Mouse (Mus musculus) limb, embryonic 11.5 days (tissue): Measurements from ENCODE around the gene Zc3h12a. TPM values are rescaled to one million over a fixed set of nuclear protein-coding genes. Genes with fewer than 3 reads are reported as not detected.

Experiments
- ATAC-seq: fragments of 200-750 bp; cut with Nextera tagmentation; 2 replicates; pipeline ENCODE4 v1.8.0; 2017; ENCODE audit warnings: low read depth; ENCODE audit not compliant: insufficient number of reproducible peaks, low FRiP score, low TSS enrichment
- DNase-seq: peaks from one replicate; pipeline ENCODE4 v3.0.0-alpha.2; 2015; ENCODE audit warnings: low spot score
- H3K27ac ChIP-seq: fragments of 300-500 bp; sonication (generic); replicated peaks from 2 replicates; pipeline ENCODE4 v1.5.1; 2014; ENCODE audit warnings: low read depth, mild to moderate bottlenecking, low read length
- H3K27me3 ChIP-seq: fragments of 300-500 bp; sonication (generic); 2 replicates; pipeline ENCODE4 v1.6.1; 2014; ENCODE audit warnings: mild to moderate bottlenecking, low read length, mixed read lengths; ENCODE audit not compliant: control insufficient read depth, insufficient read depth
- H3K36me3 ChIP-seq: fragments of 300-500 bp; sonication (generic); 2 replicates; pipeline ENCODE4 v1.6.1; 2014; ENCODE audit warnings: mild to moderate bottlenecking, low read length, moderate library complexity, mixed read lengths; ENCODE audit not compliant: control insufficient read depth, insufficient read depth
- H3K4me1 ChIP-seq: fragments of 300-500 bp; sonication (generic); 2 replicates; pipeline ENCODE4 v1.6.1; 2014; ENCODE audit warnings: low read length, mixed read lengths; ENCODE audit not compliant: control insufficient read depth, insufficient read depth
- H3K4me2 ChIP-seq: fragments of 300-500 bp; sonication (generic); 2 replicates; pipeline ENCODE4 v1.6.1; 2014; ENCODE audit warnings: low read depth, mild to moderate bottlenecking, moderate library complexity; ENCODE audit not compliant: severe bottlenecking
- H3K4me3 ChIP-seq: fragments of 300-500 bp; sonication (generic); 2 replicates; pipeline ENCODE4 v1.5.1; 2014; ENCODE audit warnings: low read depth, low read length
- H3K9ac ChIP-seq: fragments of 300-500 bp; sonication (generic); 2 replicates; pipeline ENCODE4 v1.6.1; 2014; ENCODE audit warnings: mild to moderate bottlenecking, low read length
- H3K9me3 ChIP-seq: fragments of 300-500 bp; sonication (generic); 2 replicates; pipeline ENCODE4 v1.6.1; 2016; ENCODE audit warnings: low read length; ENCODE audit not compliant: control insufficient read depth
- WGBS: fragments of 180-500 bp; shearing (Covaris S2); extraction: QIAGEN DNeasy Blood & Tissue Kit; methylation state at CpG from one replicate; pipeline ENCODE4 v1.1.7; 2014; 5-methylcytosine and 5-hydroxymethylcytosine counted together
- polyA plus RNA-seq: library from polyadenylated mRNA; unstranded; fragments of >200 nt; fragmentation: Nextera tagmentation; extraction: Ambion mirVana; gene quantifications from 2 replicates; pipeline ENCODE4 v1.2.1, GENCODE M21; 2014

The Zc3h12a gene
- polyA plus RNA-seq, result 0.63 and 0.82 TPM in 2 replicates

GRCm38 (mm10) chr4:125127305-125128084, at the start of gene Zc3h12a:
Gene Zc3h12a, minus strand, starts transcription at chr4:125127840.
- WGBS, result 3% methylated on average over 62 of the region's 62 CpGs
- Histone ChIP-seq H3K36me3 (no peaks in the 10 kb centered on the region), H3K4me1 (peaks cover 9% of the 10 kb centered on the region), H3K9me3 (no peaks in the 10 kb centered on the region), H3K27me3 (peaks cover 12% of the 10 kb centered on the region), H3K27ac (no peak within 1 kb of the TSS), H3K4me3 (peak within 1 kb of the TSS; percentile 56), H3K4me2 (peak within 1 kb of the TSS; percentile 90), H3K9ac (peak within 1 kb of the TSS; percentile 19; the same call in 1 of the 2 replicates)
- DNase-seq (peak; percentile 92), ATAC-seq (peak; percentile 84)

- no peak overlapping the region for H3K4me3 ChIP-seq
- H3K9me3 ChIP-seq, result no peaks in the 10 kb centered on the region
- H3K36me3 ChIP-seq, result no peaks in the 10 kb centered on the region
- WGBS, result 15% methylated on average over 13 of the region's 13 CpGs
- no peak overlapping the region for H3K9ac ChIP-seq
- no peaks in the 10 kb centered on the region for H3K27me3 ChIP-seq
- peaks cover 10% of the 10 kb centered on the region for H3K4me1 ChIP-seq
- no peak overlapping the region for H3K4me2 ChIP-seq
- DNase-seq (peak; percentile 33), ATAC-seq (no peak)
- H3K27ac ChIP-seq, result no peak overlapping the region
Observed at GRCm38 (mm10) chr4:125176639-125177165, 49.1 kb upstream of the Zc3h12a start.

- no peak overlapping the region for H3K4me2 ChIP-seq
- peaks cover 10% of the 10 kb centered on the region for H3K4me1 ChIP-seq
- no peak for DNase-seq
- ATAC-seq, result no peak
- H3K4me3 ChIP-seq, result no peak overlapping the region
- no peaks in the 10 kb centered on the region for H3K9me3 ChIP-seq
- no peaks in the 10 kb centered on the region for H3K36me3 ChIP-seq
- no peak overlapping the region for H3K27ac ChIP-seq
- no peaks in the 10 kb centered on the region for H3K27me3 ChIP-seq
- H3K9ac ChIP-seq, result no peak overlapping the region
- WGBS, result 73% methylated on average over 5 of the region's 5 CpGs
Observed at GRCm38 (mm10) chr4:125176190-125176589, 48.5 kb upstream of the Zc3h12a start.

- no peak for ATAC-seq
- DNase-seq, result no peak
- WGBS, result 88% methylated on average over 2 of the region's 2 CpGs
- Histone ChIP-seq H3K4me2 (no peak overlapping the region), H3K36me3 (no peaks in the 10 kb centered on the region), H3K27ac (no peak overlapping the region), H3K27me3 (no peaks in the 10 kb centered on the region), H3K4me3 (no peak overlapping the region), H3K9me3 (no peaks in the 10 kb centered on the region), H3K9ac (no peak overlapping the region), H3K4me1 (peaks cover 10% of the 10 kb centered on the region)
Observed at GRCm38 (mm10) chr4:125175591-125175990, 48.0 kb upstream of the Zc3h12a start.

GRCm38 (mm10) chr4:125174516-125175185, 47.0 kb upstream of the Zc3h12a start:
- Histone ChIP-seq H3K27ac (no peak overlapping the region), H3K27me3 (no peaks in the 10 kb centered on the region), H3K4me1 (peaks cover 10% of the 10 kb centered on the region), H3K4me2 (no peak overlapping the region), H3K9me3 (no peaks in the 10 kb centered on the region), H3K4me3 (no peak overlapping the region), H3K9ac (no peak overlapping the region), H3K36me3 (no peaks in the 10 kb centered on the region)
- peak; percentile 49 for DNase-seq
- no peak for ATAC-seq
- 29% methylated on average over 5 of the region's 5 CpGs for WGBS

GRCm38 (mm10) chr4:125173150-125173549, 45.5 kb upstream of the Zc3h12a start:
- DNase-seq (no peak), ATAC-seq (no peak)
- 68% methylated on average over 5 of the region's 5 CpGs for WGBS
- Histone ChIP-seq H3K4me3 (no peak overlapping the region), H3K9ac (no peak overlapping the region), H3K4me2 (no peak overlapping the region), H3K27ac (no peak overlapping the region), H3K9me3 (no peaks in the 10 kb centered on the region), H3K27me3 (no peaks in the 10 kb centered on the region), H3K36me3 (no peaks in the 10 kb centered on the region), H3K4me1 (peaks cover 10% of the 10 kb centered on the region)

GRCm38 (mm10) chr4:125172736-125173135, 45.1 kb upstream of the Zc3h12a start:
- ATAC-seq (no peak), DNase-seq (no peak)
- H3K9ac ChIP-seq, result no peak overlapping the region
- H3K4me3 ChIP-seq, result no peak overlapping the region
- no peaks in the 10 kb centered on the region for H3K36me3 ChIP-seq
- H3K27ac ChIP-seq, result no peak overlapping the region
- H3K4me1 ChIP-seq, result peaks cover 10% of the 10 kb centered on the region
- no peaks in the 10 kb centered on the region for H3K27me3 ChIP-seq
- WGBS, result 90% methylated on average over 13 of the region's 13 CpGs
- no peaks in the 10 kb centered on the region for H3K9me3 ChIP-seq
- no peak overlapping the region for H3K4me2 ChIP-seq

- Histone ChIP-seq H3K36me3 (no peaks in the 10 kb centered on the region), H3K4me2 (no peak overlapping the region), H3K4me3 (no peak overlapping the region), H3K9ac (no peak overlapping the region), H3K27ac (no peak overlapping the region), H3K9me3 (no peaks in the 10 kb centered on the region), H3K4me1 (no peaks in the 10 kb centered on the region), H3K27me3 (no peaks in the 10 kb centered on the region)
- DNase-seq, result no peak
- no peak for ATAC-seq
- 76% methylated on average over 1 of the region's 1 CpGs for WGBS
Observed at GRCm38 (mm10) chr4:125167723-125168122, 40.1 kb upstream of the Zc3h12a start.
